Mouse (Mus musculus): ENCODE results near the gene Tbc1d10b. TPM values are rescaled to one million over a fixed set of nuclear protein-coding genes. Genes with fewer than 3 reads are reported as not detected.

The Tbc1d10b gene
- polyA plus RNA-seq, 1 experiment from 2014 or later: 15.0 TPM

- Histone ChIP-seq H3K27me3 (replicated peaks; ENCODE audit: control insufficient read depth, insufficient read depth, low read length) (no peaks in the 10 kb centered on the region), H3K9ac (ENCODE audit: low read depth, low read length) (peak overlapping the region; percentile 79), H3K4me3 (ENCODE audit: low read depth, low read length) (peak overlapping the region; percentile 97), H3K4me2 (replicated peaks; ENCODE audit: low read depth) (peak overlapping the region; percentile 86), H3K36me3 (ENCODE audit: control insufficient read depth, insufficient read depth) (peaks cover 28% of the 10 kb centered on the region), H3K9me3 (ENCODE audit: control insufficient read depth) (no peaks in the 10 kb centered on the region), H3K4me1 (replicated peaks; ENCODE audit: control insufficient read depth, insufficient read depth, low read length) (0 out of 2 replicates have a peak, but pooled peaks cover 5% of the 10 kb centered on the region), H3K27ac (ENCODE audit: low read depth, low read length) (peak overlapping the region; percentile 91; the same call in 1 of the 2 replicates)
- no peak for ATAC-seq
- no peak for TF ChIP-seq CTCF (IDR thresholded peaks at IDR 0.05; ENCODE audit: low read depth)
- WGBS: 1% methylated on average over 9 of the region's 9 CpGs
Measured at GRCm38 (mm10) chr7:127233765-127234164, 25.5 kb upstream of the Tbc1d10b start.

GRCm38 (mm10) chr7:127233368-127233749 is 25.1 kb upstream of the Tbc1d10b start:
- 0 out of 2 replicates have a peak, but pooled peaks cover 5% of the 10 kb centered on the region for H3K4me1 ChIP-seq (replicated peaks; ENCODE audit: control insufficient read depth, insufficient read depth, low read length)
- peaks cover 28% of the 10 kb centered on the region for H3K36me3 ChIP-seq (ENCODE audit: control insufficient read depth, insufficient read depth)
- peak; percentile 12 for ATAC-seq
- H3K27me3 ChIP-seq (replicated peaks; ENCODE audit: control insufficient read depth, insufficient read depth, low read length): no peaks in the 10 kb centered on the region
- peak overlapping the region; percentile 79 for H3K9ac ChIP-seq (ENCODE audit: low read depth, low read length)
- no peaks in the 10 kb centered on the region for H3K9me3 ChIP-seq (ENCODE audit: control insufficient read depth)
- WGBS: 0% methylated on average over 25 of the region's 27 CpGs
- peak overlapping the region; percentile 86 for H3K4me2 ChIP-seq (replicated peaks; ENCODE audit: low read depth)
- H3K27ac ChIP-seq (ENCODE audit: low read depth, low read length): peak overlapping the region; percentile 91
- peak overlapping the region; percentile 97 for H3K4me3 ChIP-seq (ENCODE audit: low read depth, low read length)
- no peak; the same call in 1 of the 2 replicates for TF ChIP-seq CTCF (IDR thresholded peaks at IDR 0.05; ENCODE audit: low read depth)

- peak within 1 kb of the TSS; percentile 97 for H3K4me3 ChIP-seq (ENCODE audit: low read depth, low read length)
- no peak; the same call in none of the 2 replicates for TF ChIP-seq CTCF (IDR thresholded peaks at IDR 0.05; ENCODE audit: low read depth)
- H3K4me1 ChIP-seq (replicated peaks; ENCODE audit: control insufficient read depth, insufficient read depth, low read length): 0 out of 2 replicates have a peak, but pooled peaks cover 5% of the 10 kb centered on the region
- WGBS: under 1% methylated on average over 64 of the region's 64 CpGs
- peak within 1 kb of the TSS; percentile 86 for H3K4me2 ChIP-seq (replicated peaks; ENCODE audit: low read depth)
- H3K9me3 ChIP-seq (ENCODE audit: control insufficient read depth): no peaks in the 10 kb centered on the region
- peak within 1 kb of the TSS; percentile 79 for H3K9ac ChIP-seq (ENCODE audit: low read depth, low read length)
- H3K27ac ChIP-seq (ENCODE audit: low read depth, low read length): peak within 1 kb of the TSS; percentile 91
- ATAC-seq: peak; percentile 88
- no peaks in the 10 kb centered on the region for H3K27me3 ChIP-seq (replicated peaks; ENCODE audit: control insufficient read depth, insufficient read depth, low read length)
- H3K36me3 ChIP-seq (ENCODE audit: control insufficient read depth, insufficient read depth): peaks cover 22% of the 10 kb centered on the region
Measured at GRCm38 (mm10) chr7:127232622-127233367, 24.5 kb upstream of the Tbc1d10b start, which contains the start of the genes Zfp553 and Sept1. Zfp553 (plus strand) TSS chr7:127233061. Sept1 (minus strand) TSS chr7:127233130.

- Histone ChIP-seq H3K4me3 (ENCODE audit: low read depth, low read length) (peak overlapping the region; percentile 97), H3K36me3 (ENCODE audit: control insufficient read depth, insufficient read depth) (peaks cover 19% of the 10 kb centered on the region), H3K9ac (ENCODE audit: low read depth, low read length) (peak overlapping the region; percentile 79), H3K27ac (ENCODE audit: low read depth, low read length) (peak overlapping the region; percentile 91), H3K9me3 (ENCODE audit: control insufficient read depth) (no peaks in the 10 kb centered on the region), H3K27me3 (replicated peaks; ENCODE audit: control insufficient read depth, insufficient read depth, low read length) (no peaks in the 10 kb centered on the region), H3K4me2 (replicated peaks; ENCODE audit: low read depth) (peak overlapping the region; percentile 86), H3K4me1 (replicated peaks; ENCODE audit: control insufficient read depth, insufficient read depth, low read length) (0 out of 2 replicates have a peak, but pooled peaks cover 5% of the 10 kb centered on the region)
- no peak for TF ChIP-seq CTCF (IDR thresholded peaks at IDR 0.05; ENCODE audit: low read depth)
- WGBS: 3% methylated on average over 20 of the region's 20 CpGs
- ATAC-seq: no peak
Measured at GRCm38 (mm10) chr7:127231826-127232621, 23.8 kb upstream of the Tbc1d10b start.

- peak overlapping the region; percentile 97; the same call in 1 of the 2 replicates for H3K4me3 ChIP-seq (ENCODE audit: low read depth, low read length)
- ATAC-seq: 0 out of 2 replicates have a peak, but pooled peaks have one; percentile 12
- H3K4me2 ChIP-seq (replicated peaks; ENCODE audit: low read depth): peak overlapping the region; percentile 86
- WGBS: 24% methylated on average over 3 of the region's 3 CpGs
- no peaks in the 10 kb centered on the region for H3K9me3 ChIP-seq (ENCODE audit: control insufficient read depth)
- 0 out of 2 replicates have a peak, but pooled peaks cover 5% of the 10 kb centered on the region for H3K4me1 ChIP-seq (replicated peaks; ENCODE audit: control insufficient read depth, insufficient read depth, low read length)
- no peaks in the 10 kb centered on the region for H3K27me3 ChIP-seq (replicated peaks; ENCODE audit: control insufficient read depth, insufficient read depth, low read length)
- no peak overlapping the region for H3K27ac ChIP-seq (ENCODE audit: low read depth, low read length)
- peaks cover 13% of the 10 kb centered on the region for H3K36me3 ChIP-seq (ENCODE audit: control insufficient read depth, insufficient read depth)
- H3K9ac ChIP-seq (ENCODE audit: low read depth, low read length): no peak overlapping the region
- no peak for TF ChIP-seq CTCF (IDR thresholded peaks at IDR 0.05; ENCODE audit: low read depth)
Measured at GRCm38 (mm10) chr7:127231376-127231775, 23.1 kb upstream of the Tbc1d10b start.
